Mouse (Mus musculus) ZHBTc4 (cell line): ENCODE results near the gene Atrnl1.

Experiments used
- DNase-seq: peaks from one replicate; pipeline ENCODE4 v3.0.0-alpha.2; 2011; ENCODE audit warnings: low read depth, low spot score

Atrnl1 gene

DNA sequence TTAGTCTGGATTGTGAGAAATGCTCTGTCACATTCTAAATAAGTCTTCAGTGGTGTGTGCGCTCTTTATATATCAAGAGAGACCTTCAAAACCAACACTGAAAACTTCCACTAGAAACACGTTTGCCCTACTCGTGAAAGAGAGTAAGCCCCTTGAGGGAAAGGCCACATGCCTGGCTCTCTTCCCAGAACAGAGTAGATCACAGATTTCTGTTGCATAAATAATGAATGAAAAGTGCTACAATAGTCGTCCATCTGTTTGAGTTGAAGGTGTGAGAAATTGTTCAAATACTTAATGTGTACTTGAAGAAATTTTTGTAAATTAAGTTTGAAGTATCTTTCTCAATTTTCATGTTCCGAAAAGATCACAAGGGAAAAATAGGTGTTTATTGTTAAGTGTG, 312.2 kb downstream of the Atrnl1 start:
- DNase-seq = no peak

DNA sequence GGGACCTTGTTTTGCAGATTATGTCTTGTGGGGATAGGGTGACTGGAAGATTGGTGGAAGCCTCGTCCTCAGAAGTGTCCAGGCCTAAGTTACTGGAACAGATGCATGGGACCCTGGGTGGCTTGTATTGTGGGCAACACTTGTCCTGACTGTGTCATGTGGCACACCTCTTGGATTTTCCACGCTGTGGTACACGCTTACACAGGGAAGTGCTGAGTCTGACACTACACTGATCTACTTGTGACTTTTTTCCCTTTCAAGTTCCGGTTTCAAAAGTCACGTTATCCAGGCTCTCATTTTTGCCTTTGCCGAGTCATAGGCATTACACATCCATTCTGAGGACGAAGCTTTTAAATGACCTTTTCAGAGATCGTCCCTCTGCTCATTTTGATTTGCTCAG, 314.0 kb downstream of the Atrnl1 start:
- DNase-seq = no peak

DNA sequence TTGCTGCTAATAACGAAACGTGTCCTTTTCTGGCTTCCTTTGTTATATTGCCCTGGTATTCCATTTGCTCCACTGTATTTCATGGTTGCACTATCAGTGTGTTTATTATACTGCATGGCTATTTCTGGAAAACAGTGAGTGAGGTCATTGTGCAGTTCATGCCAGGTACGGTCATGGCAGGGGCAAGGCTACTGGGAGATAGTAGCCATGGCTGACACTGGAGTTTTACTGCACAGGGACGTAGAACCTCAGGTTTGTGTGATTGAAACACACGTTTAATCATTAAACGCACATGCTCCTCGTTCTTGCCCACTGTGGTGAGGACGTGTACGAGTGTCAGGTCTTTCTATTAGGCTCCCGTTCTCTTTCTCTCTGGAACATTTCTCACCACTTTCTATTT, 314.8 kb downstream of the Atrnl1 start:
- DNase-seq = no peak

DNA sequence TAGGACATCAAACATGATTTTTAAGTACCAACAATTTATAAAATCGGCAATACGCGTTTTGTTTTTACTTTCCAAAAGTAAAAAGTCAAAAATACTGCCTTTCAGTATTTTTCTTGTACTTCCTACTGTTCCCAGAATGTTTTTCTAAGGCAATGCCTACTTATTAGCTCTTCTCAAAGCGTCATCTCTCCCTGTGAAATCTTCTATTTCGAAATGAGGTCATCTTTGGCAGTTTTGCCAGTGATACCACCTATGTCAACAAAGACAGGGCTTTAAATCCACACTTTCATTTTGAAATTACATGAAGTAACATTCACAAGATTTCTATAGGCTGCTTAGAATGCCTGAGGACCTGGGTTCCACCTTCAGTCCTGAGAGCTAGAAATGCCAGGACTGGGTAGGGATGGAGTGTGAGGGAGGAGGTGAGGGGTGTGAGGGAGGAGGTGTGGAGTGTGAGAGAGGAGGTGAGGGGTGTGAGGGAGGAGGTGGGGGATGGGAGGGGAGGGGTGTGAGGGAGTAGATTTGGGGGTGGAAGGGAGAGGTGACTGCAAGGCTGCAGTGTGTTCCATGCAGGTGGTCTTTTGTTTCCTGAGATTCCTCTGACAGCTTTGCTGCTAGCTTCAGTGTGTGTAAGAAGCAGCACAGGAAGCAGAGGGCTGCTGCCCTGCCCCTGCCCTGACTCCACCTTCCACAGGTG, 315.5 kb downstream of the Atrnl1 start:
- peak; percentile 62 for DNase-seq

DNA sequence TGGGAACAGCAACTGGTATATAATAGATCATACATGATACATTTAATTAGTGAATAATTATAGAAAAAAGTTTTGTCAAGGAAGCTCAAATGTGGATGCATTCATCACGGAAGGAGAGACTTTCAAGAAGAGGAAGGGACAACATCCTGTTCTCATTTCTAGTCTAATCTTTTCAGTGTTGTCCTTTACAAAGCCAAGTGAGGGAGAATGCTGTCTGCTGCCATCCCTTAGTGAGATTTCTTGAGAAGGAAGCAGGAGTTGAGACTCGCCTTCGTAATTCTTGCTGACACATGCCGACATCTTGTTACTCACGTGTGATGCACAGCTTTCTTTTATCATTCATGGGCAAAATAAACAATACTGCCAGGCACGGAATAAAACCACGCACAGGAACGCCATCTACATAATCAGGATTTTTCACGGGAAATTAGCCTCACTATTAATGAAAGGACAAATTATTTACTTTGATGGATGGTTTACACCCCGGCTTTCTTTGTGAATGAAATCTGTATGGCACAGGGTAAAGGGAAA, 316.2 kb downstream of the Atrnl1 start:
- no peak for DNase-seq

DNA sequence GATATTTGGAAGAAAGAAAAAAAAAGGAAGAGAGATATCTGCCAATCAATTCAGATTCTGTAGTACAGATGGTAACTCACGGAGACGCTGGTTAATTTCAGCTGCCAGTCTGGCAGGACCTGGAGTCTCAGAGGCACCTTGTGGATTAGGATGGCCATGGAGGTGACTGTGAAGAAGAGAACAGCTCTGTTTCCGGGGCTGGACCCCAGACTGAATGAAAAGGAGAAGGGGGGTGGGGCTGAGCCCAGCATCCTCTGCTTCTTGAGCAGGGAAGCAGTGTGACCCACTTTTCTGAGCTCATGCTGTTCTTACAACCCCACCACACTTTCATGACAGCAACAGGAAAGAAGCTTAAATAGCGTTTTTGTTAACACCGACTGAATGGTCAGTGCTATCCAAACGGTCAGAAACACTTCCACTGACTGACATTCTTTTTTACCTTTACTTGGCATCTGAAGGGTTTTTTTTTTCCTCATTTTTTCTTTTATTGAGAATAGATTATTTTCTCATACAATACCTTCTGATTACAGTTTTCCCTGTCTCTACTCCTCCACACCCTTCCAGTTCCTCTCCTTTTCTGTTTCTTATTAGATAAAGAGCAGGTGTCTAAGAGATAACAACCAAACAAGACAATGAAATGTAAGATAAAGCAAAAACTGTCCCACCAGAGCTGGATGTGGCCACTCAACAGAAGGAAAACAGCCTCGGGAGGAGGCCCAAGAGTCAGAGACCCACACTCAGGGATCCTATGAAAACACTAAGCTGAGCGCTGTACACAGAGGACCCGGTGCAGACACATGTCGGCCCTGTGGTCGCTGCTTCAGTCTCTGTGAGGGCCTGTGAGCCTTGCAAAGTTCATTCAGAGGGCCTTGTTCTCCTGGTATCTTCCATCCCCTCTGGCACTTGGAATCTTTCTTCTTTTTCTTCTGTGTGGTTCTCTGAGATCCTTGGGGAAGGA, 317.0 kb downstream of the Atrnl1 start:
- DNase-seq = no peak

DNA sequence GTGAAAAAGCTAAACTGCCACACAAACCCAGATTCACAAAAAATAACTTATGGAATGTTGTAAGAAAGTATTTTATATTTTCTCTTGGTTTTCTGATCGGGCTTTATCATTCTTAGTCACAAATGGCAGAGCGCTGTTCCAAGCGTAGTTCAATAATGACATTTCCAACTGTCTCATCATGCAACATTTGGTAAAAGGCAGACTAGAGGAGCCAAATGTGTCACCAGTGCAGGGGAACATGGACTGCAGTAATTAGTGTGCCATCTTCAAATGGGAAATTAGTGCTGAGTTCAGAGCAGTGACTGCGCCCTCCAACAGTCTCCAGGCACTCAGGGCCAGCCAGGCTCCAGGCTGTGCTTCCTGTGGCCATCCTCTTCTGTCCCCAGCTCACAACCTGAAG, 320.8 kb downstream of the Atrnl1 start:
- no peak for DNase-seq

DNA sequence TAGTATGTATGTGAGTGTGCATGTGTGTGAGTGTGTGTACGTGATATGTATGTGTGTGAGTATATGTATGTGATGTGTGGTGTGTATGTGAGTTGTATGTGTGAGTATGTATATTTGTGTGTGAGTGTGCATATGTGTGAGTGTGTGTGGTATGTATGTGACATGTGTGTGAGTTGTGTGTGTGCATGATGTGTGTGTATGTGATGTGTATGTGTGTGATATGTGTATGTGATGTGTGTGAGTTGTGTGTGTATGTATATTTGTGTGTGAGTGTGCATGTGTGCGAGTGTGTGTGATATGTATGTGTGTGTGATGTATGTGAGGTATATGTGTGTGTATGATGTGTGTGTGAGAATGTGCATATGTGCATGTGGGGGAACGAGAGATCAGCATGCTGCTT, 326.0 kb downstream of the Atrnl1 start:
- no peak for DNase-seq

DNA sequence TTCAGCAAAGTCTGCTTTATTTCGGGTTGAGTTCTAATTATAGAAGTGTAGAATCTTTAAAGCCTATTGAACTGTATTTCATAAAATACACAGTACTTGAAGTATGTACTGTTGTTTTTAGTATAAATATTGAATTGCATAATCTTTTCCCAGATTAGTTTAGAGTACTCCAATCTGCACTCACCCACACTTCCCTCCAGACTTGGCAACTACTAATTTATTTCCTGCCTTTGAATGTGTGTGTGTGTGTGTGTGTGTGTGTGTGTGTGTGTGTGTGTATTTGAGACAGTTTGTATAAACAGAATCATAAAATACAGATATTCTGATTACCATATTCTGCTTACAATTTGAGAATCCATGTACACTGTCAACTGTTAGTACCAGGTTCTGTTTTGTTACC, 328.3 kb downstream of the Atrnl1 start:
- DNase-seq = no peak

DNA sequence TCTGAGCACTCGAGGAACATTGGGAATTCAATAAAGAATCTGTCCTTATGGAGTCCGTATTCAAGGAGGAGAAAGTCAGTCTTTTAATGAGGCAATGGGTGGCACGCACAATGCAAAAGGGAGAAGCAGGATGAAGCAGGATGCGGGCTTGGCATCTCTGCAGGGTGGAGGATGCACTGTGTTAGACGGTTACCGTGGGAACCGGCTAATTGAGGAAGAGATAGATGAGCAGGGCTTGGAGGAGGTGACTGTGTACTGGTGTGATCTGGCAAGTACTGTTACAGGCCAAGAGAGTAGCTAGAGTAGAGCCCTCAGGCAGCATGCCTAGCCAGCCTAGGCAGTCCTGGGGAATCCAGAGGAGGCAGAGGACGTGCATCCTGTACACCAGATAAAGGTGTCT, 330.7 kb downstream of the Atrnl1 start:
- no peak for DNase-seq

DNA sequence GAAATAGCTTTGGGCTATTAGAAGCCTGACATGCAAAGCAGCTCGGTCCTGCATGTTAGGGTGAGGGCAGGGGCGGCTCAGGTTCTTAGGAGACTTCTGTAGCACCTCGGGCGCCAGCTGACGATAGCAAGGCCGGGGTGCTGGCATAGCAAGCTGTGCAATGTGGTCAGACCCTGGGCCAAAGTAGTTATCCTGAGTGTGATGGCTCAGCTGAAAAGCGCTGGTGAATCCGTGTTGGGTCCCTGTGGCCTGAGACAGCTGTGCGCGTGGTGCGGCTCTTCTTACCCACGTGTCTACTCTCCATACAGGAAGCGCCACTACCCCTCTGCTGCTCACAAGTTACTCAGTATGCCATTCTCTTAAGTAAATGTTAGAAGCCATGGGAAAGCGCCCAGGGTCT, 331.4 kb downstream of the Atrnl1 start:
- DNase-seq = peak; percentile 16

DNA sequence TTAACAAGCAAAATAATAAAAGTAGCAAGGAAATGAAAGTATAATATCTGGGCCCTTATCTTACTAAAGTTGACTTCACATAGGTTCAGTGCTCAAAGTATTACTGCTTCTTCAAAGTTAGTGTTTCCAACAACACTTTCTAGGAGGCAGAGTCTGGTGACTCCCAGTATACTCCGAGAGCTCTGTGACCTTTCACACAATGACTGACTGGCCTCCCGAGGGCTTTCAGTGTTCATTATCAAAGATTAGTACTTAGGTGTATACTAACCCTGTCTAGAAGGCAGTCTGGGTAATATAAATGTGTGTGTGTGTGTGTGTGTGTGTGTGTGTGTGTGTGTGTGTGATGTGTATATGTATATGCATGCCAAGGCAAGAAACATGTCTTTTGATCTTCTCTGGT, 332.5 kb downstream of the Atrnl1 start:
- no peak for DNase-seq

DNA sequence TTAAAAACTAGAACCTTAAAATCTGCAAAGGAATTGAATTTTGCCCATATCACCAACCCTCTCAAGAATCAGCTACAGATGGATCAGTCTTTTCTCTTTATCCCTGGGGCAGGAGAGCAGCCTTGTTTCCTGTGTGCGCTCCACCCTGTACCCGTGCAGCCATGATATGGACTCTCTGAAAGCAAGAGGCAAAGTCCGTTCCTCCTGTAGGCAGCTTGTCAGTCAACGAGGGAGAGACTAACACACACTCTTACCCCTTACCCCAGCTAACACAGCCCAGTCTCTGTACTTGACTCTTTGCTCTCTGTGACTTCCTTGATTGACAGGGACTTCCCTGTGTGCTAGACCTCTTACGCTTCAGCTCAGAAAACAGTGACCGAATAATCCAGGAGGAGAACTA, 333.8 kb downstream of the Atrnl1 start:
- DNase-seq = no peak

DNA sequence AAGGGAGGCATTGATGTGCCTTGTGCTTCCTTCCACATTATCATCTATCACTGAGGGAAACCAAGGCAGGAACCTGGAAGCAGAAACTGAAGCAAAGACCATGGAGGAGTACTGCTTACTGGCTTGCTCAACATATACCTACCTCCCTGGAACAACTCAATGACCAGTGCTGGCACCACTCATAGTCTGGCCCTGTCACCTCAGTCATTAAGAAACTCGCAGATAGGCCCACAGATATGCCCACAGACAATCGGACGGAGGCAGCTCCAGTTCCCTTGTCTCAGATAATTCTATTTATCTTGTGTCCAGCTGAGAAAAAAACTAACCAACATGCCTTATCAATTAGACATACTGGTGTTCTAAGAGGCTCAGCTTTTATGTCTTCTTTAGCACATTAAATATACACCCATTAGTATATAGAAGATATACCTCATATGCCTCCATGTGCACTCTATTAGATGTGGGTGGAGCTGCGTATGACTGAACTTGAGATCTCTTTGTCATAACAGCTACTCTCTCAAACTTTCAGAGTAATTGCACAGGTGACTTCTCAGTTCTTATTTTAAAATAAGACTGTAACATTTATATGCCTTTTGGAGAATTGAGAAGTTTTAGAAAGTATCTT, 334.9 kb downstream of the Atrnl1 start:
- no peak for DNase-seq

DNA sequence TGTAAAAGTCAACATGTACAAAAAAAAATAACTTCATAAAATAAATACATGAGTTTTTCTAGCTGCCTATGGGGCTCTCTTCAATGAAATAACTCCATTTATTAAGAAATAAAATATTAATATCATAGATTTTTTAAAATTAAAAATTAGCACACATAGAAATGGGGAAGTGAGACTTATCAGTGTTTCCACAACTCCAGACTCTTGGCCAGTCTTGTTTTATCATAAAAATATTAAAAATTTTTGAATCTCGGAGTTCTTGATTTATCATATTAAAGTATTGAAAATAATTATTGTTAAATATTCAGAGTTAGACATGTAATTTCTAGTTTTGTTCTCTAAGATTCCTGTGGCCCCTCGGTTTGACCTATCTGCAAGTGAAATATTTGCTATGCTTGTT, 337.7 kb downstream of the Atrnl1 start:
- DNase-seq = no peak

DNA sequence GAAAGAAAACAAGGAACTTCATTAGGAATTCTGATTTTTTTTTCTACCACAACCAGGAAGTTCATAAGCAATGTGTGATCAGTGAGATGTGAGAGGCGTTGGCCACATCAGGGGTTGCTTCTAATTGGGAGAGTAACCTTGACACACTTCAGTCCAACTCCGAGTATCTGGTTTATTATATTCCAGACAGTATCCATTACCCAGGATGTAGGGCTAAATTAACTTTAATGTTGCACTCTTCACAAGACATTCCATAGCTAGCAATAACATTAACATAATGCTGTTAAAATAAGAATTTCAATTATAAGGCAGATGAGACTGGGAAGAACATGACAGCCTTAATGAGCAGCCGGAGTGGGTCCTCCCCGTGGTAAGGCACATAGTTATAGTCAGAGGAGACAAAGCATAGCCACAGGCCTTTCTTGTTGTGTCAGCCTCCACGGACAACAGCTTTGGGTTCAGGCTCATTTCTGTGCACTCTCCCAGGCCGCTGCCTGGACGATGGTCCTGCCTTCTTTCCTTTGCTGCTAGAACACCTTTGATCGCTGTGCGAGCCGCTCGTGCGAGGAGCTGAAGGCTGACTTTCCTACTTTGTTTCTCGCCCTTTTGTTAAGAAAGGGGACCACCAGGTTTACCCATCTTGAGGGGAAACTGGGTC, 338.6 kb downstream of the Atrnl1 start:
- no peak for DNase-seq

DNA sequence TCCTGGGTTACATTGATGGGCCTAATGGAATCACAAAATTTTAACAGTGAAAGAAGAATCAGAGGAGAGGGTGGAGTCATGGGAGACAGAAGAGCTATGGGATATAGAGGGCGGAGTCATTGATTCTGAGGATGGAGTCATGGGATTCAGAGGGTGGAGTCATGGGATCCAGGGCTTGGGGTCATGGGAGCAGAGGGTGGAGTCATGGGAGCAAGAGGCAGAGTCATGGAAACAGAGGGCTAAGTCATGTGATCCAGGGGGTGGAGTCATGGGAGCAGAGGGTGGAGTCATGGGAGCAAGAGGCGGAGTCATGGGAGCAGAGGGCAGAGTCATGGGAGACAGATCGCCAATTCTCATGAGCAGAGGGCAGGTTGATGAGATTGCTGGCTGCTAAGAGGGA, 343.3 kb downstream of the Atrnl1 start:
- peak; percentile 68 for DNase-seq

DNA sequence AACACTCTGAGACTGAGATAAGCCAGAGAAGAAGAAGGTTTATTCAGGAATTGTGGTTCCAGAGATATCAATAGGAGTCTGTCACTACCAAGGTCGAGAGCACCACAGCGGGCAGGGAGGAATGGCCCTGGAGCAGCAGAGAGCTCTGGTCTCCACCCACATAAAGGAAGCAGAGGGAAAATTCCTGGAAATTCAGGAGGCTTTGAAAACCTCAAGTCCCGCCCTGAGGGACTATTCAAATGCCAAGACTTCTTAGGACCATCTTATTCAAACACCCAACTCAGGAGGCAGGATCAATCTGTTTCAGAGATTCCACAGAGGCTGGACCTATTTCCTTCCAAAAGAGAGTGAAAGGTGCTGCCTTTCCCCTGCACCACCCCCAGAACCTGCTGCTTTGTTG, 345.6 kb downstream of the Atrnl1 start:
- peak; percentile 89 for DNase-seq

DNA sequence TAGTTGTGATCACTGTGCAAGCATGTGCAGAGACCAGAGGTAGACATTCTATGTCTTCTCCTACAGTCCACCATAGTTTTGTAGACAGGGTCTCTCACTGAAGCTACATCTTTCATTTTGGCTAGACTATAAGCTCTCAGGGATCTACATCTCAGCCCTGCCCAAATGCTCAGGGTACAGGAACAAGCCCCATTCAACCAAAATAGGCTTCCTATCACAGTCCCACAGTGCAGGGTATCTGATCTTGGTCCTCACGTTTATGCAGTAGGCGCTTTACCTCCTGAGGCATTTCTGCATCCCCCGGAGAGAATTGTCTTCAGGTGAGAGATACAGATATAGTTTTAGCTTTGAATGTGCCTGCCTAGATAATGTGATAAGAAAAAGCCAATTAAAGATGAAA, 346.5 kb downstream of the Atrnl1 start:
- no peak for DNase-seq

DNA sequence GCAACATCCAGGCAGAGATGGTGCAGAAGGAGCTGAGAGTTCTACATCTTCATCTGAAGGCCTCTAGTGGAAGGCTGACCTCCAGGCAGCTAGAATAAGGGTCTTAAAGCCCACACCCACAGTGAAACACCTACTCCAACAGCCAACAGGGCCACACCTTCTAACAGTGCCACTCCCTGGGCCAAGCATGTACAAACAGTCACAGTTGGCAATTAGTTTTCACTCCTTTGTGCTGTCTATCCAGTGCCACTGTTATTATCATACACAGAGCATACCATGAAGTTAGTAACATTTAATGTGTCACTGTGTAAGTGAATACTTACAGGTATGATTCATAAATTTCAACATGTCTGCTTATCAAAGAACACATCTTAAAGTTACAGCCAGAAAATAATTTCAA, 347.3 kb downstream of the Atrnl1 start:
- DNase-seq = no peak

DNA sequence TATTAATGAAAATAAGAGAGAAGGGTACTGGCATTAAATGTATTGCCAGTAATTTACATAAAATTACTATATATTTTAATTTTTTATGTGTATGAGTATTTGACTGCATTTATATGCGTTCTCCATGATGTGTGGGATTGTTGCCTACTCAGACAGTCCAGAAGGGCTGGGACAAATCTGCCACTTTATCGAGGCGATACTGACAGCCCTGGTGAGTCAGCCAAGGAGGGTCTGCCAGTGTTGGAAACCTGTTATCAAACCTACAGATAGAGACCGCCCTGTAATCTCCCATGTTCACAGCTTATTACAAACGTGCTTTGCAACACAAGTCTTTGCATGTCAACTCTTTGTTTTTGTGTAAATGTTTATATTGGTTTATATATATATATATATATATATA, 347.9 kb downstream of the Atrnl1 start:
- no peak for DNase-seq

DNA sequence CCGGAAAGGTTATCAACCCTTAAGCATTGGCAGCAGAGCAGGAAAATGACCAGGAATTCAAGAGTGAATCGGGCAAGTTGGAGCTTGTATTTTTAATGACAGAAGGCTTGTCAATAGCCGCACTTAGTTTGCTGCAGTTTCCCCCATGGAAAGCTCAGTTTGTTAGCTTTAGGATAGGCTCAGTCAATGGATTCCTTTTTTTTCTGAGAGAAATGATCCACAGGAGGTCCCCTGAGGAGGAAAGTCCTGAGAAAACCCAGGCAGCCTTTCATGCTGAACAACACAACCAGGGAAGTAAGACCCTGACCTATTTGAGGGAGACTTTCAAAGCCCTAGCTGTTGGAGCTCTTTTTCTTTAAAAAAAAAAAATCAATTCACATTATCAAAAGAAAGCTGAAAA, 350.5 kb downstream of the Atrnl1 start:
- DNase-seq = no peak
